Mouse (Mus musculus) layer of hippocampus, postnatal 10 days (tissue): Measurements from ENCODE around the gene Lrit3. TPM values are rescaled to one million over a fixed set of nuclear protein-coding genes. Genes with fewer than 3 reads are reported as not detected.

Source experiments
- DNase-seq, 2 experiments: peaks; one replicate each; pipeline ENCODE4 v3.0.0; 2021; ENCODE audit warnings: low spot score in 2 of 2
- long read RNA-seq: library from polyadenylated mRNA; stranded (forward); transcript quantifications from one replicate; pipeline ENCODE4 v2.0.0, GENCODE M21; 2023
- total RNA-seq, 2 experiments: library from RNA; stranded (reverse); gene quantifications; 2 replicates each; pipeline ENCODE4 v1.2.3; 2021

The Lrit3 gene
- not detected for total RNA-seq
- long read RNA-seq = 0 reads

DNA sequence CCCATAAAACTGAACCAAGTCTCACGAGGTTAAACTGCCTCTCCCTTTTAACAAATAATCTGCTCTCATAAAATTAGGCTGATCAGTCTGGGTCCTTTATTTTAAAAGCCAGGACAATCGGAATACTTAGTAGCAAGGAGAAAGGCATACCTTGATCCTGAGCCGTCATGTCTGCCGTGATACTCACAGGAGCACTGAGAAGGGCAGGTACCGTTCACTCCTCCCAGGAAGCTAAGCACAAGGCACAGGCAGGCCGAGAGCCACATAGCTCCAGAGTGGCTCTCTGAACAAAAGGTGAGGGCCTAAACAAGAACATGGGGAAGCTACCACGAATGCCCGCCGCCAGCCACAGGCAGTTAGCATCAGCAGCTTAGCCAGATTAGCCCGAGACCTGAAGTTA, at the start of gene Lrit3:
TSS of gene Lrit3 (minus strand) at position 266 of the 400 bp plus-strand sequence.
- no peak for DNase-seq

- DNase-seq = no peak
Measured at GRCm38 (mm10) chr3:129846846-129847245, 43.0 kb upstream of the Lrit3 start.

GRCm38 (mm10) chr3:129845868-129846267, 42.0 kb upstream of the Lrit3 start:
- DNase-seq = no peak

- DNase-seq = no peak
Measured at GRCm38 (mm10) chr3:129838017-129838416, 34.2 kb upstream of the Lrit3 start.

DNA sequence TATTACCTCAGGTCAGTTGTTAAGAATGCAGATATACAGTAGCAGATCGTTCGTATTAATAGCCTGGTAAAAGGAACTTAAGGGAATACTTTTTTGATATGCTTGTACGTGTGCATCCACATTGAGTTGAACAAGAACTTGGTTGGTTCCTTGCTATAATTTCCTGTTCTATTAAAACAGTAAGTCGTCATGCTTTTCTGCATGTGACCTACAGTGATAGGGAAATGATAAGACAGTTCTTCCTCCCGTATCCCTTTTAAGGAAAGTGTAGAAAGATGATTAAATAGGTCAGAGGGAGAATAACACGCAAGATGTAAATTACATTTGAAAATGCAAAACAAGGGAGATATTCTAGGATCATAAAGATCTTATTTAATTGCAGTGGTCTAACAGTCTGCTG, 33.1 kb upstream of the Lrit3 start:
- no peak for DNase-seq

DNA sequence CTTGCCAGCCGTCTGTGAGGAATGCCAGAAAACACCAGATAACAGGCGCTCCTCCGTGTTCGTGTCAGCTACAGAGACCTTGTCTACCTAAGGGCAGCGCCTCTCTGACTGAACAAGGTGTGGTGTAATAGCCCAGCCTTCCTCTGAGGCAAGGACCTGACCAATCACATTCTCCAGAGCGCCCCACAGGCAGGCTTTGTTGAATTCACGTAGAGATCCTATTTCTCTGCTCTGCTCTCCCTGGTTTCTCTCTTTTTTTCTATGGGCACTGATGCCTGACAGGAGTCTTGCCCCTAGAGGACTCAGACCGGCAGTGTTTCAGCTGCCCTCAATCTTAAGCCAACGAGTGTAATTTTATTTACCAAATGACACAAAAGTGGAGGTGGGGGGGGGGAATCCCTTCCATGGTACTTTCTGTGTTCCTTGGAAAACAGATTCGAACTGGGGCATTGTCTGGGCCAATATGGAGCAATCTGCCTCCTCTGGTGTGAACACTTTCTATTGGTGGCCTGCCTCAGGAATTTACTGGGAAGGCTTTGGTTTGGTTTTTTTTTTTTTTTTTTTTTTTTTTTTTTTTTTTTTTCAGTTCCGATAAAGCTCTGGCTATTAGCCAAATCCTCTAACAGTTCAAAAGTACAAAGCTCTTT, 32.3 kb upstream of the Lrit3 start:
- DNase-seq = no peak

DNA sequence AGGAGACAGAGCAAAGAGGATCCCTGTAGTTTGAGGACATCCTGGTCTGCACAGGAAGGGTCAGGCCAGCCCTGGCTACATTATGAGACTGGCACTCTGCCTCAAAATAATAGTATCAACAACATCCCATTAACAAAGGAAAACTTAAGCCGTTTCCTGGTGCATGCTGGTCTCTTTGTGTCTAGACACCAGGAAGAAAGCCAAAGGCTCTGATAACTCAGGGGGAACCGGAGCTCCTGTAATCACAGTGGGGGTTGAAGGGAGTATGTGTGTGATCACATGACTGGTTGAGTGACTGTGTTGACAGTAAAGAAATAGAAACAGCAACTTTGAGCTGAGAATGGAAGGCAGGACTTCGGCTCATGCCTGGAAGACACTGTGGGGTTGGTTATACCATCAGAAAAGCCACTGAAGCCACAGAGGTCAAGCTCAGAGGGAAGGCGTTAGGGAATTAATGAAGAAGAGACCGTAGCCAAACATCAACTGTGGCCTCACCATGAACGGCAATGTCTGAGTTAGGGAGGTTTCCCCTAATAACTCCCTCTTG, 31.6 kb upstream of the Lrit3 start, which contains the start of gene Cfi:
TSS of gene Cfi (plus strand) at position 497 of the 547 bp plus-strand sequence.
- no peak for DNase-seq

DNA sequence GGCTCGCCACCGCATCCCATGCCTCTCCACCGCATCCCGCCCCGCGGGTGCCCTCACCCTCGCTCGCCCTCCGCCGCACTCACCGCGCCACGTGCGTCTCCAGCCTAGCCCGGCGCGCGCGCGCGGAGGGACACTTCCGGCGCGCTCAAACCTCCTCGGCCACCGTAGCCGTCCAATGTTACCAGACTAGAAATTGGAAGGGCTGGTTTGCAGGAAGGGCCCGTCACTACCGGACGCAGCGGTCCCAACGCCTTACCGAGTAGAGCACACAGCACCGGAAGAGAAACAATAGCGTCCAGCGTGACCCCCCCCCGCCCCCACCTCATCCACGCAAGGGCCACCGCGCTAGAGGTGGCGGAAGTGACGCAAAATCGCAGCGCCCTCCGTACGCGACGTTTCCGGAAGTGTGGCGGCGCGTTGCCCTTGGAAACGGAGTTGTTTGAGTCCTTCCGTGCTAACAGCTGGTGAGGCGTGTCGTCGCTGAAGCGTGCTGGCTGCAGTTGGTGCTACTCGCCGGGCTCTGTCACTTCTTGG, 27.3 kb upstream of the Lrit3 start, which contains the start of gene Gar1:
TSS of gene Gar1 (minus strand) at position 362 of the 534 bp plus-strand sequence.
- DNase-seq = peak; percentile 93 to 94

DNA sequence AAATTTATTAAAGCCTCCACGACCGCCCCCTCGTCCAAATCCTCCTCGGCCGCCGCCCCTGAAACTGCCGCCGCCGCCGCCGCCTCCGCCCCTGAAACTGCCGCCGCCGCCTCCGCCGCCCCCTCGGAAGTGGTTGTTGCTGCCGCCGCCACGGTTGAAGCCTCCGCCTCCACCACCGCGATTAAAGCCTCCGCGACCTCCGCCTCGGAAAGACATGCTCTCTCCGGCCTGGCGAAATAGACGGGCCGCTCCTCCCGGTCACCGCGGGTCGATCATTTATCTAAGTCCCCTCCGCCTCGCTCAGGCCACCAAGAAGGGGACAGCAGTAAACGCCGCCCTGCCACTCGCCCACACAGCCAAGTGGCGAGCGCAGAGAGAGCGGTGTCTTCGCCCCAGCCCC, 26.8 kb upstream of the Lrit3 start:
- no peak for DNase-seq

DNA sequence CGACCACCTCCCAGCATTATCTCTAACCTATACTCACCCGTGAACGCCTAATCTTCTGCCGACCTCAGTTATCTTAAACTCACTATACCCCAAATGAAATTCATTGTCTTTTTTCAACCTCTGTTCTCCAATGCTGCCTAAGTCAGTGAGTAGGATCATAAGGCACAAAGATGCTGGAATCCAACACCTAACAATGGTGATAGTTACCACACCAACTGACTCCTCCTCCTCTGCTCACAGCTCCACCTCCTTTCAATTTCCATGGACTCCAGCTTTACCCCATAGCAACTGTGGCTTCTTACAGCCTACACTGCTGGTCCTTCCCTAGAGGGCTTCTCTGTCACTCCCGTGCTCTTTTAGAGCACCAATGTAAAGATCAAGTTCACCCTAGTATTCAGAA, 23.9 kb upstream of the Lrit3 start:
- DNase-seq = no peak

DNA sequence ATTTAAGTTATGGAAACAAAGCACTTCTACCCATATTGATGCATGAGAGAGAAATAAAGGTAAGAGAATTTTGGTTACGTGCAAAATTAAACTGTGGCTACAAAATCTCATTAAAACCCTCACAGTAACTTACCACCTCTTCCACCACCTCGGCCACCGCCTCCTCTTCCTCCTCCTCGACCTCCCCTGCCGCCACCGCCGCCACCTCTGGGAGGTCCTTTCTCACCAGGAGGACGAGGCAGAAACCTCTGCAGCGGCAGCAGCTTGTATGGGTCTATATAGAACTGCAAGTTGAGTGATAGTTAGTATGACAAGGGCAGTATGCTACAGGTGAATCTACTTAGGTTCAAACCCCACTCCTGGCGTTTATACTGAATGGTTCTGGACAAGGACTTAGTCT, 22.9 kb upstream of the Lrit3 start:
- no peak for DNase-seq

DNA sequence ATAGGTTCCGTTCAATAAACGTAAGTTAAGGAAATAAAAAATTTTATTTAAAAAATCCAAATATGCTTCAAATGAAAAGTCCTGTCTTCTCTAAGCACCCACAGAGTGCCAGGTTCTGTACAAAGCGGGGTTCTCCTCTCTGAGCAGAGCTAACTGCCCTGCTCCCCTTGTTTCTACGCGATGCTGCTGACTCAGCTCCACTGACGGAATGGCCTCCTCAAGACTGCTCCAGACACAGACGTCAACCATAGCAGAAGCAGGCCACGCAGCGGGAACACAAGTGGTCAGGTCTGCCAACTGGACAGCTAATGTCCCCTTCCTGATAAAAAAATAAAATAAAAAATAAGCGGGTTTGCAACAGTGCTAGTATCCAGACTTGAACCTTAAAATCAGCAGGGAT, 21.1 kb upstream of the Lrit3 start:
- DNase-seq = no peak

GRCm38 (mm10) chr3:129824146-129824545, 20.3 kb upstream of the Lrit3 start:
- no peak for DNase-seq

GRCm38 (mm10) chr3:129823293-129823692, 19.5 kb upstream of the Lrit3 start:
- DNase-seq = no peak

GRCm38 (mm10) chr3:129822206-129822775, 18.5 kb upstream of the Lrit3 start, which contains the start of gene Rrh:
Gene Rrh, minus strand, starts transcription at chr3:129822587.
- no peak for DNase-seq

DNA sequence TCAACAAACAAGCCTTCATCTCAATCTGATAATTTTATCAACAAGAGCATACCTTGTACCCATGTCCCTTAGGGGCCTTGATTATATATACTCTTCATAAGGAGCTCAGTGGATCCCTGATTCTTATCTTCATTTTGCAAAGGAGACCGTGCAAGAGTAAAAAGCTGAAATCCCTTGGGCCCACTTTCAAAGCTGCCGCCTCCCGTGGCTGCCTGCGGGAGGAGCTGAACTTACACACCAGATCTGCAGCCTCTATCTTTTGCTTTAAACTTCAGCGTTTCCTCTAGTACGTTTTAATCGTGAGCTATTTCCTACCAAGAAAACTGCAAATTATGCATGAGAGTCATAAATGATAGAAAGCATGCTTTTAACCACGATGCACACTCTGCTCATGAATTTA, 17.9 kb upstream of the Lrit3 start:
- no peak for DNase-seq

- no peak for DNase-seq
Measured at GRCm38 (mm10) chr3:129820847-129821246, 17.0 kb upstream of the Lrit3 start.

DNA sequence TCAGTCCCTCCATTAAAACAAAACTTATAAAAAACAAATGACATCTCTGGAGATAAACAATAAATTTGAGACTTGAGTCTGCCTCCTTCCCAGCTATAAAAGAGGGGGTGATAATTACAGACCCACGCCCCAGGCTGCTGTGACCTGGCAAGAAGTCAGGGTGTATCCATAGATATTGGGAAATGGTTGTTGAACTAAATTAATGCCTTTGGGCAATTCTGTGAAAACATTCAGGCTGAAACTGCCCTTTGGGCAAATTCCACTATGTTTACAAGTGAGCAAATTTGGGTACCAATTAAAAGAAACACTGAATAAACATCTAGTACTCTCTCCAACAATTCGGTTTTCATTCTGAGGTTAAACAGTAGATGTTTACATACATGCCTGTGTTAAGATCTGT, 4.8 kb downstream of the Lrit3 start:
- DNase-seq = no peak

DNA sequence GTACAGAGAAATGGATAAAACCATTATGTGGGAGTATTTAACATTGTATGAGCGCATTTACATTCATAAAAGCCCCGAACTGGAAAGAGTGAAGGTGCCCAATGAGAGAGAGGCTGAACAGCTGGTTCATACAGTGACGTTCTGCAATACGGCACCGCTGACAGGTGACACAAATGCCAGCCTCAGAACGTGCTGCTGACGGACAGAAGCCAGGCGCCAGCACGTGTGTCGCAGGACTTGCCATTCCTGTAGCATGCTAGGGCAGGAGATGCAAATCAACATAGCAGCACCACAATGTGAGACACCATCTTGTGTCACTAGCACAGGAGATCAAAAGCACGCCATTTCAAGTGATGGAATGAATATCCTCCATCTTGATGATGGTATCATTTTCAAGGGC, 5.3 kb downstream of the Lrit3 start:
- no peak for DNase-seq

- no peak for DNase-seq
Measured at GRCm38 (mm10) chr3:129797341-129797740, 6.5 kb downstream of the Lrit3 start.

GRCm38 (mm10) chr3:129793801-129794200, 10.0 kb downstream of the Lrit3 start:
- DNase-seq = no peak

DNA sequence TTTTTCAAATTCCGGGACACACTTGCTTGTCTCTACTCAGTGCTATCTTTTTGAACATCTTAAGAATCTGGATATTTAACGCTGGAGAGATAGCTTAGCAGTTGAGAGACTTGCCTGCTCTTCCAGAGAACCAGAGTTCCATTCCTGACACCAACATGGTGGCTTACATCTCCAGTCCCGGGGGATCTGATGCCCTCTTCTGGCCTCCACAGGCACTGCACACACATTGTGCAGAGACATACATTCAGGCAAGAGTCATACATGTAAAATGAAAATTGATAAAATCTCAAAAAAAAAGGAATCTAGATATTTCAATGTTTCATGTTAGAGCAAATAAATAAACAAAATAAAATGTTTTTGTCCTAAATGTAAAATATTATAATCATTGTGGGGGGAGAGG, 21.1 kb downstream of the Lrit3 start:
- DNase-seq = no peak
